Mouse (Mus musculus): ENCODE measurements around the gene Ces1d. TPM values are rescaled to one million over a fixed set of nuclear protein-coding genes. Genes with fewer than 3 reads are reported as not detected.

The Ces1d gene
- polyA plus RNA-seq, 1 experiment = not detected

- H3K36me3 ChIP-seq (ENCODE audit: control insufficient read depth, insufficient read depth, low read length, poor library complexity, severe bottlenecking) = no peaks in the 10 kb centered on the region
- no peaks in the 10 kb centered on the region for H3K27me3 ChIP-seq (ENCODE audit: control insufficient read depth, insufficient read depth, low read length, poor library complexity, severe bottlenecking)
- no peak overlapping the region for H3K4me3 ChIP-seq (ENCODE audit: low read depth, low read length)
- no peak overlapping the region for H3K27ac ChIP-seq (ENCODE audit: insufficient read depth, low read length)
- TF ChIP-seq EP300 (IDR thresholded peaks at IDR 0.05; ENCODE audit: insufficient read depth, low read depth, low read length) = no peak
- no peak for TF ChIP-seq POLR2A (IDR thresholded peaks at IDR 0.05; ENCODE audit: insufficient read depth, low read length)
- no peak for TF ChIP-seq CTCF (IDR thresholded peaks at IDR 0.05; ENCODE audit: low read depth, low read length)
- no peak overlapping the region for H3K9ac ChIP-seq (ENCODE audit: low read depth, poor library complexity, severe bottlenecking)
- no peaks in the 10 kb centered on the region for H3K4me1 ChIP-seq (ENCODE audit: control insufficient read depth, insufficient read depth, low read length)
- no peaks in the 10 kb centered on the region for H3K9me3 ChIP-seq (replicated peaks; ENCODE audit: control insufficient read depth, insufficient read depth, low read length, poor library complexity, severe bottlenecking)
Observed at GRCm38 (mm10) chr8:93171846-93172590, 25.6 kb downstream of the Ces1d start.

GRCm38 (mm10) chr8:93163363-93163762 lies 34.3 kb downstream of the Ces1d start:
- Histone ChIP-seq H3K9me3 (replicated peaks; ENCODE audit: control insufficient read depth, insufficient read depth, low read length, poor library complexity, severe bottlenecking) (no peaks in the 10 kb centered on the region), H3K27ac (ENCODE audit: insufficient read depth, low read length) (no peak overlapping the region), H3K4me3 (ENCODE audit: low read depth, low read length) (no peak overlapping the region), H3K4me1 (ENCODE audit: control insufficient read depth, insufficient read depth, low read length) (no peaks in the 10 kb centered on the region), H3K36me3 (ENCODE audit: control insufficient read depth, insufficient read depth, low read length, poor library complexity, severe bottlenecking) (no peaks in the 10 kb centered on the region), H3K27me3 (ENCODE audit: control insufficient read depth, insufficient read depth, low read length, poor library complexity, severe bottlenecking) (no peaks in the 10 kb centered on the region), H3K9ac (ENCODE audit: low read depth, poor library complexity, severe bottlenecking) (no peak overlapping the region)
- TF ChIP-seq EP300 (IDR thresholded peaks at IDR 0.05; ENCODE audit: insufficient read depth, low read depth, low read length) (no peak), CTCF (IDR thresholded peaks at IDR 0.05; ENCODE audit: low read depth, low read length) (no peak), POLR2A (IDR thresholded peaks at IDR 0.05; ENCODE audit: insufficient read depth, low read length) (no peak)

- Histone ChIP-seq H3K9ac (ENCODE audit: low read depth, poor library complexity, severe bottlenecking) (no peak overlapping the region), H3K9me3 (replicated peaks; ENCODE audit: control insufficient read depth, insufficient read depth, low read length, poor library complexity, severe bottlenecking) (no peaks in the 10 kb centered on the region), H3K27ac (ENCODE audit: insufficient read depth, low read length) (no peak overlapping the region), H3K36me3 (ENCODE audit: control insufficient read depth, insufficient read depth, low read length, poor library complexity, severe bottlenecking) (no peaks in the 10 kb centered on the region), H3K4me1 (ENCODE audit: control insufficient read depth, insufficient read depth, low read length) (no peaks in the 10 kb centered on the region), H3K27me3 (ENCODE audit: control insufficient read depth, insufficient read depth, low read length, poor library complexity, severe bottlenecking) (no peaks in the 10 kb centered on the region), H3K4me3 (ENCODE audit: low read depth, low read length) (no peak overlapping the region)
- no peak for TF ChIP-seq EP300 (IDR thresholded peaks at IDR 0.05; ENCODE audit: insufficient read depth, low read depth, low read length)
- no peak for TF ChIP-seq CTCF (IDR thresholded peaks at IDR 0.05; ENCODE audit: low read depth, low read length)
- TF ChIP-seq POLR2A (IDR thresholded peaks at IDR 0.05; ENCODE audit: insufficient read depth, low read length) = no peak
Observed at GRCm38 (mm10) chr8:93151401-93151800, 46.2 kb downstream of the Ces1d start.

GRCm38 (mm10) chr8:93147331-93147730 lies 50.3 kb downstream of the Ces1d start:
- Histone ChIP-seq H3K4me1 (ENCODE audit: control insufficient read depth, insufficient read depth, low read length) (no peaks in the 10 kb centered on the region), H3K27ac (ENCODE audit: insufficient read depth, low read length) (no peak overlapping the region), H3K9ac (ENCODE audit: low read depth, poor library complexity, severe bottlenecking) (no peak overlapping the region), H3K27me3 (ENCODE audit: control insufficient read depth, insufficient read depth, low read length, poor library complexity, severe bottlenecking) (no peaks in the 10 kb centered on the region; the same call in 1 of the 2 replicates), H3K36me3 (ENCODE audit: control insufficient read depth, insufficient read depth, low read length, poor library complexity, severe bottlenecking) (no peaks in the 10 kb centered on the region), H3K4me3 (ENCODE audit: low read depth, low read length) (no peak overlapping the region), H3K9me3 (replicated peaks; ENCODE audit: control insufficient read depth, insufficient read depth, low read length, poor library complexity, severe bottlenecking) (no peaks in the 10 kb centered on the region)
- TF ChIP-seq POLR2A (IDR thresholded peaks at IDR 0.05; ENCODE audit: insufficient read depth, low read length) (no peak), EP300 (IDR thresholded peaks at IDR 0.05; ENCODE audit: insufficient read depth, low read depth, low read length) (no peak), CTCF (IDR thresholded peaks at IDR 0.05; ENCODE audit: low read depth, low read length) (no peak)

GRCm38 (mm10) chr8:93140696-93141095 lies 56.9 kb downstream of the Ces1d start:
- no peaks in the 10 kb centered on the region for H3K4me1 ChIP-seq (ENCODE audit: control insufficient read depth, insufficient read depth, low read length)
- H3K9me3 ChIP-seq (replicated peaks; ENCODE audit: control insufficient read depth, insufficient read depth, low read length, poor library complexity, severe bottlenecking) = no peaks in the 10 kb centered on the region
- no peak for TF ChIP-seq POLR2A (IDR thresholded peaks at IDR 0.05; ENCODE audit: insufficient read depth, low read length)
- no peak for TF ChIP-seq CTCF (IDR thresholded peaks at IDR 0.05; ENCODE audit: low read depth, low read length)
- no peak for TF ChIP-seq EP300 (IDR thresholded peaks at IDR 0.05; ENCODE audit: insufficient read depth, low read depth, low read length)
- no peaks in the 10 kb centered on the region for H3K36me3 ChIP-seq (ENCODE audit: control insufficient read depth, insufficient read depth, low read length, poor library complexity, severe bottlenecking)
- no peaks in the 10 kb centered on the region; the same call in 1 of the 2 replicates for H3K27me3 ChIP-seq (ENCODE audit: control insufficient read depth, insufficient read depth, low read length, poor library complexity, severe bottlenecking)
- no peak overlapping the region for H3K4me3 ChIP-seq (ENCODE audit: low read depth, low read length)
- H3K9ac ChIP-seq (ENCODE audit: low read depth, poor library complexity, severe bottlenecking) = no peak overlapping the region
- H3K27ac ChIP-seq (ENCODE audit: insufficient read depth, low read length) = no peak overlapping the region

- Histone ChIP-seq H3K36me3 (ENCODE audit: control insufficient read depth, insufficient read depth, low read length, poor library complexity, severe bottlenecking) (no peaks in the 10 kb centered on the region), H3K9me3 (replicated peaks; ENCODE audit: control insufficient read depth, insufficient read depth, low read length, poor library complexity, severe bottlenecking) (no peaks in the 10 kb centered on the region), H3K9ac (ENCODE audit: low read depth, poor library complexity, severe bottlenecking) (no peak overlapping the region), H3K27me3 (ENCODE audit: control insufficient read depth, insufficient read depth, low read length, poor library complexity, severe bottlenecking) (no peaks in the 10 kb centered on the region), H3K4me3 (ENCODE audit: low read depth, low read length) (no peak overlapping the region), H3K27ac (ENCODE audit: insufficient read depth, low read length) (no peak overlapping the region), H3K4me1 (ENCODE audit: control insufficient read depth, insufficient read depth, low read length) (no peaks in the 10 kb centered on the region)
- TF ChIP-seq POLR2A (IDR thresholded peaks at IDR 0.05; ENCODE audit: insufficient read depth, low read length) (no peak), CTCF (IDR thresholded peaks at IDR 0.05; ENCODE audit: low read depth, low read length) (no peak), EP300 (IDR thresholded peaks at IDR 0.05; ENCODE audit: insufficient read depth, low read depth, low read length) (no peak)
Observed at GRCm38 (mm10) chr8:93132196-93132595, 65.4 kb downstream of the Ces1d start.

Measured in ES-Bruce4 (cell line).